Mouse (Mus musculus): Measurements from ENCODE around the gene Gtf3c1. TPM values are rescaled to one million over a fixed set of nuclear protein-coding genes. Genes with fewer than 3 reads are reported as not detected.

Gene Gtf3c1
- polyA plus RNA-seq, 1 experiment from 2014 or later, result 32.6 TPM

GRCm38 (mm10) chr7:125694056-125694455 is 13.5 kb downstream of the Gtf3c1 start:
- Histone ChIP-seq H3K27ac (no peak overlapping the region; the same call in 1 of the 2 replicates), H3K4me3 (no peak overlapping the region), H3K27me3 (no peaks in the 10 kb centered on the region), H3K9ac (no peak overlapping the region), H3K4me1 (no peaks in the 10 kb centered on the region), H3K4me2 (no peak overlapping the region), H3K36me3 (ENCODE audit: poor library complexity, severe bottlenecking) (peaks cover 100% of the 10 kb centered on the region), H3K9me3 (replicated peaks) (peaks cover 4% of the 10 kb centered on the region)
- 76% methylated on average over 5 of the region's 5 CpGs for WGBS
- peak; percentile 58; the same call in 1 of the 2 replicates for ATAC-seq

- ATAC-seq, result no peak
- Histone ChIP-seq H3K36me3 (ENCODE audit: poor library complexity, severe bottlenecking) (peaks cover 92% of the 10 kb centered on the region), H3K4me1 (no peaks in the 10 kb centered on the region), H3K4me2 (no peak overlapping the region), H3K9ac (no peak overlapping the region), H3K27ac (no peak overlapping the region), H3K4me3 (no peak overlapping the region), H3K9me3 (replicated peaks) (no peaks in the 10 kb centered on the region), H3K27me3 (no peaks in the 10 kb centered on the region)
- 93% methylated on average over 4 of the region's 4 CpGs for WGBS
These were observed 17.1 kb downstream of the Gtf3c1 start for GRCm38 (mm10) chr7:125690516-125690915.

GRCm38 (mm10) chr7:125679936-125680335 is 27.6 kb downstream of the Gtf3c1 start:
- no peak for ATAC-seq
- no peak overlapping the region for H3K27ac ChIP-seq
- no peak overlapping the region for H3K4me3 ChIP-seq
- H3K36me3 ChIP-seq (ENCODE audit: poor library complexity, severe bottlenecking), result peaks cover 88% of the 10 kb centered on the region
- H3K9me3 ChIP-seq (replicated peaks), result no peaks in the 10 kb centered on the region
- no peaks in the 10 kb centered on the region for H3K27me3 ChIP-seq
- H3K4me2 ChIP-seq, result no peak overlapping the region
- H3K9ac ChIP-seq, result no peak overlapping the region
- 75% methylated on average over 9 of the region's 9 CpGs for WGBS
- H3K4me1 ChIP-seq, result no peaks in the 10 kb centered on the region

GRCm38 (mm10) chr7:125678756-125679155 is 28.8 kb downstream of the Gtf3c1 start:
- 67% methylated on average over 8 of the region's 8 CpGs for WGBS
- no peak overlapping the region for H3K4me3 ChIP-seq
- no peak overlapping the region for H3K4me2 ChIP-seq
- H3K27ac ChIP-seq, result no peak overlapping the region
- ATAC-seq, result no peak
- H3K36me3 ChIP-seq (ENCODE audit: poor library complexity, severe bottlenecking), result peaks cover 94% of the 10 kb centered on the region
- no peaks in the 10 kb centered on the region for H3K9me3 ChIP-seq (replicated peaks)
- H3K9ac ChIP-seq, result no peak overlapping the region
- no peaks in the 10 kb centered on the region for H3K27me3 ChIP-seq
- no peaks in the 10 kb centered on the region for H3K4me1 ChIP-seq

DNA sequence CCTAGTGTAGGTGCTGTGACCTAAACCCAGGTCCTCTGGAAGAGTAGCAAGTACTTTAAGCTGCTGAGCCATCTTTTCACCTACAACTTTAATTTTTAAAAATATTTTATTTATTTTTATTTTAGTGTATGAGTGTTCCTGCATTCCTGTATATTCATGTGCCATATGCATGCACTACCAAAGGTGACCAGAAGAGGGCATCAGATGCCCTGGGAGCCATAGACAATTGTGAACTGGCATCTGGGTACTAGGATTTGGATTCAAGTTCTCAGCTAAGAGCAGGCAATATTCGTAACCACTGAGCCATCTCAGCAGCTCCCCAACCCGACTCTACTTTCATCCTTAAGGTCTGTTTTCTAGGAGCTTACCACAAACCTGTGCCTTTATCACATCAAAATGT is 32.7 kb downstream of the Gtf3c1 start:
- Histone ChIP-seq H3K36me3 (ENCODE audit: poor library complexity, severe bottlenecking) (peaks cover 99% of the 10 kb centered on the region), H3K9me3 (replicated peaks) (no peaks in the 10 kb centered on the region), H3K27ac (no peak overlapping the region), H3K9ac (no peak overlapping the region), H3K4me3 (no peak overlapping the region), H3K27me3 (no peaks in the 10 kb centered on the region), H3K4me2 (no peak overlapping the region), H3K4me1 (no peaks in the 10 kb centered on the region)
- WGBS, result 91% methylated on average over 2 of the region's 2 CpGs
- ATAC-seq, result no peak

- H3K27ac ChIP-seq, result no peak overlapping the region
- WGBS, result 93% methylated on average over 8 of the region's 8 CpGs
- no peak overlapping the region for H3K9ac ChIP-seq
- no peaks in the 10 kb centered on the region for H3K27me3 ChIP-seq
- H3K36me3 ChIP-seq (ENCODE audit: poor library complexity, severe bottlenecking), result peaks cover 99% of the 10 kb centered on the region
- H3K4me2 ChIP-seq, result no peak overlapping the region
- H3K4me3 ChIP-seq, result no peak overlapping the region
- no peaks in the 10 kb centered on the region for H3K4me1 ChIP-seq
- no peak for ATAC-seq
- no peaks in the 10 kb centered on the region for H3K9me3 ChIP-seq (replicated peaks)
These were observed 36.2 kb downstream of the Gtf3c1 start for GRCm38 (mm10) chr7:125671396-125671795.

- Histone ChIP-seq H3K9ac (no peak overlapping the region), H3K27me3 (no peaks in the 10 kb centered on the region), H3K9me3 (replicated peaks) (no peaks in the 10 kb centered on the region), H3K4me1 (no peaks in the 10 kb centered on the region), H3K36me3 (ENCODE audit: poor library complexity, severe bottlenecking) (peaks cover 99% of the 10 kb centered on the region), H3K4me2 (no peak overlapping the region), H3K27ac (no peak overlapping the region), H3K4me3 (no peak overlapping the region)
- ATAC-seq, result no peak
- WGBS, result 93% methylated on average over 6 of the region's 6 CpGs
These were observed 36.7 kb downstream of the Gtf3c1 start for GRCm38 (mm10) chr7:125670865-125671264.

DNA sequence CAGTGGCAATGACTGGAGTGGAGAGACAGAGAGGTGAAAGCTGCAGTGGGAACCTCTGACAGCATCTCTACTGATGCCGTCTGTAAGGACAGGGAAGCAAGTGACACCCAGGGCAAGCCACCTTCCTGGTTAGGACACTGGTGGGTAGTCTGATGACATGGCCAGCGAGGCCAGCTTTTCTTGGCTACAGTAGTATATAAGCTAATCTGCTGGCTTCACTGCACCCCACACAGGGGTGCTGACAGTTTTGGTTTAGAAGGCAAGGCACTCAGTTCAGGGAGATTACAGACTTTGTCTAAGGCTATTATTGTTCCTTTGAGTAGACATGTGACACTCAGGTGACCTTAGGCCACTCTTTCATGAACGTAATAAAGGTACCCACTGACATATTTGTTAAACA is 43.9 kb downstream of the Gtf3c1 start:
- ATAC-seq, result no peak
- H3K36me3 ChIP-seq (ENCODE audit: poor library complexity, severe bottlenecking), result peaks cover 97% of the 10 kb centered on the region
- no peaks in the 10 kb centered on the region for H3K4me1 ChIP-seq
- no peak overlapping the region for H3K4me2 ChIP-seq
- 93% methylated on average over 3 of the region's 3 CpGs for WGBS
- H3K4me3 ChIP-seq, result no peak overlapping the region
- H3K27me3 ChIP-seq, result no peaks in the 10 kb centered on the region
- no peaks in the 10 kb centered on the region for H3K9me3 ChIP-seq (replicated peaks)
- H3K27ac ChIP-seq, result no peak overlapping the region
- H3K9ac ChIP-seq, result no peak overlapping the region

DNA sequence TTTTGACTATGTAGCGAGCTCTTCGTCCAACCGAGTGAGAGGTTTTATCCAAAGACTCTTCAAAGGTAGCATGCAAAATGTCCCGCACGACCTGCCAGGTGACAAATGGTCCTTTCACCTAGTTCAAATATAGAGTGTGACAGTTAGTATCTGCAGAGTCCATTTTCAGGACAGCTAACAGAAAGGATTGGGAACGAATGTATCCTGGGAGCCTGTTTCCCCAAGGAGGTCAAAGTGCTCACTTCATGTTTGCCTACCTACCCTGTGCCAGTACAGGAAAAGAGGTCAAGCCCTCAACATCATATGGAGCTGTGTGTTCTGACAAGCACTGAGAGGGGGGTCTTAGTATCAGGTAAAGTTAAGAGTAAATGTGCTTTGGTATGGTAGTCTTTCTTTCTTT is 50.1 kb downstream of the Gtf3c1 start:
- Histone ChIP-seq H3K36me3 (ENCODE audit: poor library complexity, severe bottlenecking) (peaks cover 100% of the 10 kb centered on the region), H3K4me2 (no peak overlapping the region), H3K4me1 (no peaks in the 10 kb centered on the region), H3K9ac (no peak overlapping the region), H3K27me3 (no peaks in the 10 kb centered on the region), H3K9me3 (replicated peaks) (no peaks in the 10 kb centered on the region), H3K4me3 (no peak overlapping the region), H3K27ac (no peak overlapping the region)
- ATAC-seq, result no peak
- WGBS, result 95% methylated on average over 6 of the region's 6 CpGs

- no peaks in the 10 kb centered on the region for H3K27me3 ChIP-seq
- H3K4me3 ChIP-seq, result no peak overlapping the region
- WGBS, result 88% methylated on average over 1 of the region's 1 CpGs
- H3K9ac ChIP-seq, result no peak overlapping the region
- no peak overlapping the region for H3K4me2 ChIP-seq
- no peak overlapping the region for H3K27ac ChIP-seq
- ATAC-seq, result no peak
- no peaks in the 10 kb centered on the region for H3K4me1 ChIP-seq
- H3K9me3 ChIP-seq (replicated peaks), result no peaks in the 10 kb centered on the region
- peaks cover 100% of the 10 kb centered on the region for H3K36me3 ChIP-seq (ENCODE audit: poor library complexity, severe bottlenecking)
These were observed 58.6 kb downstream of the Gtf3c1 start for GRCm38 (mm10) chr7:125649013-125649412.

DNA sequence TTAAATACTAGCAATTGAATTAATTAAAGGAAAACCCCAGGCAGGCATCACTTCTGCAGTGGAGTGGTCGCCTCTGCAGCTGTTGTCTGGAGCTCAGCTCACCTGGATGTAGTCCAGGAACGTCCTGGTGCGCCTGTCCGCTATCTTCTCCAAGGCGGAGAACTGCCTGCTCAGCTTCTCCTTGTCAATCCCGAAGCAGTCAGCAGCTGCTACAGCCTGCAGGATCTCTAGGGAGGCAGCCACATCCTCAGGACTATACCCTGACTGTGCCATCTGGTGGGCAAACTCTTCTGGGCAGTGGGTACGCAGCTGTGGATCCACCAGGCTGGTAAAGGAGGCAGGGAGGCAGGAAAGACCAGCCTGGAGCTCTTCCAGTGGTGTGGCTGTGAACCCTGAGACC is 62.2 kb downstream of the Gtf3c1 start:
- H3K27me3 ChIP-seq, result no peaks in the 10 kb centered on the region
- ATAC-seq, result no peak

GRCm38 (mm10) chr7:125643880-125644279 is 63.7 kb downstream of the Gtf3c1 start:
- peaks cover 94% of the 10 kb centered on the region for H3K36me3 ChIP-seq (ENCODE audit: poor library complexity, severe bottlenecking)
- H3K4me2 ChIP-seq, result no peak overlapping the region
- no peaks in the 10 kb centered on the region for H3K27me3 ChIP-seq
- no peak overlapping the region for H3K4me3 ChIP-seq
- no peak overlapping the region for H3K9ac ChIP-seq
- H3K9me3 ChIP-seq (replicated peaks), result no peaks in the 10 kb centered on the region
- H3K4me1 ChIP-seq, result peaks cover 6% of the 10 kb centered on the region
- WGBS, result 93% methylated on average over 6 of the region's 6 CpGs
- no peak overlapping the region for H3K27ac ChIP-seq
- no peak for ATAC-seq

More for the DNA sequence above, 62.2 kb downstream of the Gtf3c1 start:
- WGBS, result 91% methylated on average over 7 of the region's 7 CpGs
- no peak overlapping the region for H3K27ac ChIP-seq
- H3K9ac ChIP-seq, result no peak overlapping the region
- no peak overlapping the region for H3K4me3 ChIP-seq
- no peak overlapping the region for H3K4me2 ChIP-seq
- H3K9me3 ChIP-seq (replicated peaks), result no peaks in the 10 kb centered on the region
- no peaks in the 10 kb centered on the region for H3K4me1 ChIP-seq
- peaks cover 100% of the 10 kb centered on the region for H3K36me3 ChIP-seq (ENCODE audit: poor library complexity, severe bottlenecking)

DNA sequence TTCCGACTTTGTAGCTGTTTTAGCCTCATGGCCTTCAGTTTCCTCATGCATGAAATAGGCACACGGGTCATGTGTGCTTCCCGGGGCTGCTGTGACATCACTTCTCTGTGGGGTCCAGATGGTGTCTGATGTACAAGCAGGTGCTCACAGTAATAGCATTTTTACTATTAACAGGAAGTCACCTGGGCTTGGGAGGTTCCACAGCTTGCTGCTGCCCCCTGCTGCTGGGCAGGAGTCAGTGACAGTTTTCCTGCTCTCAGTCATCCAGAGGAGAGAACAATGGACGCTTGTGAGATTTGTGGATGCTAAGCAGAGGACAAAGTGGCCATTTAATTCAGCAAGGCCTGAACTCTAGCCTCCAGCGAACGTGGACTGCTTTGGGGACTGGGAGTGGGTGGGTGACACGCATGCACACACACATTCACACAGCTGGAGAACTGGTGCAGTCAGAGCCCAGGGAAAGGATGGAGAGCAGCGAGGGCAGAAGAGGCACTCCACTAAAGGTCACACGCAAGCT is 68.7 kb downstream of the Gtf3c1 start:
- ATAC-seq, result peak; percentile 74
- Histone ChIP-seq H3K27me3 (no peaks in the 10 kb centered on the region), H3K4me1 (peaks cover 9% of the 10 kb centered on the region), H3K36me3 (ENCODE audit: poor library complexity, severe bottlenecking) (peaks cover 45% of the 10 kb centered on the region), H3K4me2 (no peak overlapping the region), H3K4me3 (no peak overlapping the region), H3K9me3 (replicated peaks) (no peaks in the 10 kb centered on the region), H3K27ac (peak overlapping the region; percentile 74), H3K9ac (0 out of 2 replicates have a peak overlapping the region, but pooled peaks have one; percentile 37)
- WGBS, result 38% methylated on average over 9 of the region's 9 CpGs

All from forebrain, embryonic 13.5 days (tissue).